Mouse (Mus musculus) liver, embryonic 11.5 days (tissue): ENCODE results near the gene Tmem235. TPM values are rescaled to one million over a fixed set of nuclear protein-coding genes. Genes with fewer than 3 reads are reported as not detected.
A peak's percentile ranks its signal among the peaks of the same experiment; 100 is the strongest.

ENCODE experiments used
- ATAC-seq: fragments of 200-750 bp; cut with Nextera tagmentation; replicated peaks from 2 replicates; pipeline ENCODE4 v1.8.0; 2017; ENCODE audit warnings: moderate number of reproducible peaks, mild to moderate bottlenecking, moderate TSS enrichment, moderate library complexity; ENCODE audit not compliant: low FRiP score
- DNase-seq: peaks from one replicate; pipeline ENCODE4 v3.0.0-alpha.2; 2017; ENCODE audit warnings: low spot score
- H3K27ac ChIP-seq: fragments of 300-500 bp; sonication (generic); 2 replicates; pipeline ENCODE4 v1.5.1; 2014; ENCODE audit warnings: mild to moderate bottlenecking, low read depth, low read length, control low read depth
- H3K27me3 ChIP-seq: fragments of 300-500 bp; sonication (generic); replicated peaks from 2 replicates; pipeline ENCODE4 v1.6.1; 2014; ENCODE audit warnings: low read length, mixed read lengths; ENCODE audit not compliant: control insufficient read depth, insufficient read depth
- H3K36me3 ChIP-seq: fragments of 300-500 bp; sonication (generic); 2 replicates; pipeline ENCODE4 v1.6.1; 2014; ENCODE audit warnings: mild to moderate bottlenecking, low read length, moderate library complexity, mixed read lengths; ENCODE audit not compliant: control insufficient read depth, insufficient read depth
- H3K4me1 ChIP-seq: fragments of 300-500 bp; sonication (generic); replicated peaks from 2 replicates; pipeline ENCODE4 v1.6.1; 2014; ENCODE audit warnings: low read length, mixed read lengths; ENCODE audit not compliant: control insufficient read depth, insufficient read depth
- H3K4me2 ChIP-seq: fragments of 300-500 bp; sonication (generic); 2 replicates; pipeline ENCODE4 v1.6.1; 2014; ENCODE audit warnings: mild to moderate bottlenecking, control low read depth, moderate library complexity
- H3K4me3 ChIP-seq: fragments of 300-500 bp; sonication (generic); 2 replicates; pipeline ENCODE4 v1.5.1; 2014; ENCODE audit warnings: low read depth, low read length, control low read depth
- H3K9ac ChIP-seq: fragments of 300-500 bp; sonication (generic); 2 replicates; pipeline ENCODE4 v1.6.1; 2014; ENCODE audit warnings: low read depth, low read length, control low read depth
- H3K9me3 ChIP-seq: fragments of 300-500 bp; sonication (generic); 2 replicates; pipeline ENCODE4 v1.6.1; 2016; ENCODE audit warnings: low read length, inconsistent platforms, mixed read lengths; ENCODE audit not compliant: control insufficient read depth
- WGBS: fragments of 180-500 bp; shearing (Covaris S2); extraction: QIAGEN DNeasy Blood & Tissue Kit; methylation state at CpG from one replicate; pipeline ENCODE4 v1.1.7; 2014; 5-methylcytosine and 5-hydroxymethylcytosine counted together
- polyA plus RNA-seq: library from polyadenylated mRNA; unstranded; fragments of >200 nt; fragmentation: Nextera tagmentation; extraction: Ambion mirVana; gene quantifications from 2 replicates; pipeline ENCODE4 v1.2.1, GENCODE M21; 2014

Gene Tmem235
- polyA plus RNA-seq, 1 experiment from 2014 or later = not detected

GRCm38 (mm10) chr11:117822728-117823241 lies 37.8 kb upstream of the Tmem235 start:
- Histone ChIP-seq H3K4me3 (no peak overlapping the region), H3K9ac (peak overlapping the region; percentile 25; the same call in 1 of the 2 replicates), H3K4me1 (peaks cover 32% of the 10 kb centered on the region)

DNA sequence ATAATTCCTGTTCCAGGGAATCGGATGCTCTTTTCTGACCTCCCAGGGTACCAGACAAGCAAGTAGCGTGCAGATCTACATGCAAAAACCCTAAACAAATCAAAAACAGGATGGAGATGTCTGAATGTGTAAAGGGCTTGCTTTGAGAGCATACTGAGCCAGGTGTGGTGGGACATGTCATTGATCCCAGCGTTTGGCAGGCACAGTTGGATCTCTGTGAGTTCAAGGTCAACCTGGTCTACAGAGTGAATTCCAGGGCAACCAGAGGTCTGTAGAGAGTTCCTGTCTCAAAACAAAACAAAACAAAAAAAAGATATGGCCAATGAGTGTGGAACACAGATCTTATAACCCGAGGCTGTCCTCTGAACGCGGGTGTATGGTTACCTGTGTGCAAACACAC lies 37.1 kb upstream of the Tmem235 start:
- no peak for ATAC-seq
- peak overlapping the region; percentile 98 for H3K4me2 ChIP-seq
- WGBS = 93% methylated on average over 6 of the region's 6 CpGs
- H3K4me3 ChIP-seq = peak overlapping the region; percentile 68
- peaks cover 38% of the 10 kb centered on the region for H3K4me1 ChIP-seq
- H3K9ac ChIP-seq = peak overlapping the region; percentile 97; the same call in 1 of the 2 replicates
- H3K9me3 ChIP-seq = no peaks in the 10 kb centered on the region
- no peak for DNase-seq
- H3K27me3 ChIP-seq = no peaks in the 10 kb centered on the region
- H3K27ac ChIP-seq = peak overlapping the region; percentile 11; the same call in 1 of the 2 replicates
- peaks cover 36% of the 10 kb centered on the region for H3K36me3 ChIP-seq

More at GRCm38 (mm10) chr11:117822728-117823241, 37.8 kb upstream of the Tmem235 start:
- H3K9me3 ChIP-seq = no peaks in the 10 kb centered on the region
- H3K27ac ChIP-seq = no peak overlapping the region
- no peaks in the 10 kb centered on the region for H3K27me3 ChIP-seq
- no peak for DNase-seq
- peak overlapping the region; percentile 98 for H3K4me2 ChIP-seq
- H3K36me3 ChIP-seq = peaks cover 42% of the 10 kb centered on the region
- WGBS = 89% methylated on average over 7 of the region's 7 CpGs
- ATAC-seq = no peak

GRCm38 (mm10) chr11:117824060-117824969 lies 36.2 kb upstream of the Tmem235 start:
- peak; percentile 59 for ATAC-seq
- Histone ChIP-seq H3K4me3 (peak overlapping the region; percentile 68), H3K9ac (peak overlapping the region; percentile 97), H3K9me3 (no peaks in the 10 kb centered on the region), H3K36me3 (peaks cover 30% of the 10 kb centered on the region), H3K27ac (peak overlapping the region; percentile 95), H3K4me1 (peaks cover 48% of the 10 kb centered on the region), H3K4me2 (peak overlapping the region; percentile 98), H3K27me3 (no peaks in the 10 kb centered on the region)
- WGBS = 20% methylated on average over 23 of the region's 23 CpGs
- peak; percentile 80 for DNase-seq

DNA sequence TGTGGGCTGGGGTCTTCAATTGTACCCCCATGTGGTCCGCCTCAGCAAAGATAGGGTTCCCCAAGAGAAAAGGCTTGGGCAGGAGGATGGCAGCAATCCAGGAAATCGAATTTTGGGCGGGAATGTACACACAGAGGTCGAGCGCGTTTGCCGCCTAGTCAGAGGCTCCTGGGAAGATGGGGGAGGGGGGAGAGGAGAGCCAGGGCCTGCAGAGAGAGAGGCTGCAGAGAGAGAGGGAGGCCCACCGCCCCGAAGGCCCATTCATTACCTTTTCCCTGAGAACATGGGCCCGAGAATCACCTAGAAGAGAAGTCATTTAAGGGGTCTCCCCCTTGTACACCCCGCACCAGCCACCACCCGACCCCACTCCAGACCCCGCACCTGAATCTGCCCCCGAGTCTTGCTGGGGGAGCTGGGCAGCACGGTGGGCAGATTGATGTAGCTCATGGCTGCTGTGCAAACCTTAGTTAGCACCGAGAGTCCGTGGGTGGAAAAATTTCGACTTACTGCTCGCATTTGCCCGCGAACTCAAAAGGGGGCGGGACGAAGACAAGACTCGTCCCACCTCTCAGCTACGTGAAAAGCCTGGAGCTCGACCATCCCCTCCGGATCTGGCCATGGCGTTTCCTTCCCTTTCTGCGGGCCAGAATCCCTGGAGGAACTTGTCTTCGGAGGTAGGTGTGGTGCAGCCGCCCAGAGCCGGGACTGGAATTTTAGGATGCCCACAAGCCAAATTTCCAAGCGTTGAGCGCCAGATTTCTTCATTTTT lies 35.0 kb upstream of the Tmem235 start, which contains the start of the genes Afmid and Tk1:
Gene Afmid, plus strand, starts transcription at position 592 of the 769 bp plus-strand sequence.
Gene Tk1, minus strand, starts transcription at position 760 of the 769 bp plus-strand sequence.
- H3K9me3 ChIP-seq = no peaks in the 10 kb centered on the region
- DNase-seq (peak; percentile 83), ATAC-seq (peak; percentile 61)
- peak within 1 kb of the TSS; percentile 97 for H3K9ac ChIP-seq
- peak within 1 kb of the TSS; percentile 68 for H3K4me3 ChIP-seq
- H3K4me2 ChIP-seq = peak within 1 kb of the TSS; percentile 98
- under 1% methylated on average over 34 of the region's 34 CpGs for WGBS
- peaks cover 30% of the 10 kb centered on the region for H3K36me3 ChIP-seq
- H3K27me3 ChIP-seq = no peaks in the 10 kb centered on the region
- H3K27ac ChIP-seq = peak within 1 kb of the TSS; percentile 95
- peaks cover 60% of the 10 kb centered on the region for H3K4me1 ChIP-seq

DNA sequence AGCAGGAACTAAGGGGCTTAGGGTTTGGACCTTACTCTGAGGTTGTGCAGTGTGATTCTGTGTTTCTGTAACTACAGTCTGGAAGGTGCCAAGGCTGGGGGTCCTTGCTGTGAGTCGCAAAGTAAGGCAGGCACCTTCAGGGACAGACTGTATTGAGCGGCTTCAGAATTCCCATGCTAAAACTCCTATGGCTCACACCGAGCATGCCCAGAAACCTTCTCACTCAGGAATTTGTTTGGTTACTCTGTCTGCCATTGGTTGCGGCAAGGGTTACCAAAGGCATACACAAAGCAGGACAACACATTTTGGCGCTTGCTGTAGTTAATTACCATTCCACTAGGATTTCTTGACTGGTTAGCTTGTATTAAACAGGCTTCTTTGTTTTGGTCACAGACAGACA lies 34.4 kb upstream of the Tmem235 start:
- Histone ChIP-seq H3K4me3 (peak overlapping the region; percentile 68), H3K4me1 (peaks cover 66% of the 10 kb centered on the region), H3K36me3 (peaks cover 26% of the 10 kb centered on the region), H3K27me3 (no peaks in the 10 kb centered on the region), H3K4me2 (peak overlapping the region; percentile 98), H3K9ac (peak overlapping the region; percentile 97), H3K9me3 (no peaks in the 10 kb centered on the region), H3K27ac (peak overlapping the region; percentile 95)
- WGBS = 30% methylated on average over 5 of the region's 5 CpGs
- ATAC-seq = no peak
- DNase-seq = no peak

GRCm38 (mm10) chr11:117826916-117827315 lies 33.6 kb upstream of the Tmem235 start:
- no peaks in the 10 kb centered on the region for H3K27me3 ChIP-seq
- H3K36me3 ChIP-seq = peaks cover 18% of the 10 kb centered on the region
- no peaks in the 10 kb centered on the region for H3K9me3 ChIP-seq
- H3K9ac ChIP-seq = no peak overlapping the region
- 0 out of 2 replicates have a peak overlapping the region, but pooled peaks have one; percentile 32 for H3K27ac ChIP-seq
- no peak overlapping the region for H3K4me3 ChIP-seq
- 67% methylated on average over 8 of the region's 8 CpGs for WGBS
- no peak for DNase-seq
- H3K4me1 ChIP-seq = peaks cover 71% of the 10 kb centered on the region
- H3K4me2 ChIP-seq = peak overlapping the region; percentile 98
- ATAC-seq = no peak

GRCm38 (mm10) chr11:117827386-117827785 lies 33.2 kb upstream of the Tmem235 start:
- Histone ChIP-seq H3K36me3 (peaks cover 14% of the 10 kb centered on the region), H3K4me2 (peak overlapping the region; percentile 98), H3K4me1 (peaks cover 71% of the 10 kb centered on the region), H3K9me3 (no peaks in the 10 kb centered on the region), H3K4me3 (no peak overlapping the region; the same call in 1 of the 2 replicates), H3K27ac (no peak overlapping the region), H3K27me3 (no peaks in the 10 kb centered on the region), H3K9ac (no peak overlapping the region)
- DNase-seq = no peak
- 52% methylated on average over 3 of the region's 3 CpGs for WGBS
- no peak for ATAC-seq

DNA sequence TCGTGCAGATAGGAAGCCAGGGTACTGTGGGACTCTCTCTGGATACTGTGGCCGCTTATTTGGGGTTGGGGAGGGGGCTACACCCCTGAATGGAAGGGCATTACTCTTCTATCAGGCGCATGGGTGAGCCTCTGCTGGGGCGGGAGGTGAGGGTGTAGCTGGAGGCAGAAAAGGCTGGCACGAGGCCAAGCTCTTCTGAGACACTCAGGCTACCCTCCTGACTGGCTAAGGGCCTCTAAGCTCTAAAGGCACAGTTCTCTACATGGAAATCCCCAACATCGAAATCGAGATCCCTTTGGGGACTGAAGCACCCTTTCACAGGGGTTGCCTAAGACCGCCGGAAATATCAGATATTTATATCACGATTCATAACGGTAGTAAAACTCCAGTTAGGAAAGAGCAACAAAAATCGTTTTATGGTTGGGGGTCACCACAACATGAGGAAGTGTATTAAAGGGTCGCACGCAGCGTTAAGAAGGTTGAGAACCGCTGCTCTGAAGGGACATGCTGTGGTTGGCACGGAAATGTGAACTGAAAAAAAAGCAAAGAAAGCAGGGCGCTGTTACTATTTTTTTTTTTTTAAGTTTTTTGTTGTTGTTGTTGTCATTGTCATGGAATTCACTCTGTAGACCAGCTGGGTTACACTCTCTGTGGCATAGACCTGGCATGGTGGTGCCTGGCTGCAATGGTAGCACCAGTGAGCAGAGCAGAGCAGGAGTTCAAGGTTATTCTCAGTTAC lies 32.2 kb upstream of the Tmem235 start:
- Histone ChIP-seq H3K4me1 (peaks cover 68% of the 10 kb centered on the region), H3K9me3 (no peaks in the 10 kb centered on the region), H3K4me3 (no peak overlapping the region), H3K9ac (no peak overlapping the region), H3K27me3 (no peaks in the 10 kb centered on the region), H3K4me2 (peak overlapping the region; percentile 46), H3K36me3 (peaks cover 4% of the 10 kb centered on the region), H3K27ac (peak overlapping the region; percentile 87)
- no peak for ATAC-seq
- 64% methylated on average over 18 of the region's 18 CpGs for WGBS
- no peak for DNase-seq
